ENCODE assay signal across 23 mouse cellular contexts in genomic region chr7:89728393-89728792, GRCm38 (mm10).
DNase-seq lines count a peak whose midpoint lies in the region; ATAC-seq and TF ChIP-seq lines count a peak whose summit lies in the region.
"Had no signal": no experiment of that assay in that cellular context is flagged by ENCODE, and none has a peak within 500 bp of the region (broad histone marks: within the 10 kb centered on the region; RNA-seq: fewer than 3 reads in every experiment).

No protein-coding gene starts in this region.

- ATAC-seq in forebrain, postnatal 0 days = peak; percentile 32
- ATAC-seq in stomach, postnatal 0 days (ENCODE audit: low FRiP score, low TSS enrichment) = peak; percentile 53; the same call in 1 of the 2 replicates
- ATAC-seq in inflammation-experienced regulatory T-cells, adult 6 months = no peak
- ATAC-seq: forebrain, embryonic 15.5 days had no signal

- H3K4me3 ChIP-seq in forebrain, postnatal 0 days (ENCODE audit: low read depth, low read length) = no peak overlapping the region
- H3K4me3 ChIP-seq in forebrain, embryonic 10.5 days = no peak overlapping the region
- H3K4me3 ChIP-seq in stomach, postnatal 0 days (ENCODE audit: low read depth, low read length) = no peak overlapping the region
- H3K4me3 ChIP-seq: embryonic facial prominence, embryonic 12.5 days; erythroblast, embryonic 14.5 days; forebrain, embryonic 15.5 days; heart, embryonic 12.5 days; hindbrain, embryonic 10.5 days; midbrain, embryonic 10.5 days had no signal

- no peaks in the 10 kb centered on the region for H3K36me3 ChIP-seq in forebrain, postnatal 0 days (ENCODE audit: insufficient read depth)
- H3K36me3 ChIP-seq in forebrain, embryonic 10.5 days (replicated peaks) = no peaks in the 10 kb centered on the region
- H3K36me3 ChIP-seq in stomach, postnatal 0 days (ENCODE audit: control insufficient read depth, insufficient read depth, low read length) = no peaks in the 10 kb centered on the region
- H3K36me3 ChIP-seq: embryonic facial prominence, embryonic 12.5 days; forebrain, embryonic 15.5 days; heart, embryonic 12.5 days; hindbrain, embryonic 10.5 days; midbrain, embryonic 10.5 days had no signal

- no peak overlapping the region for H3K9ac ChIP-seq in forebrain, postnatal 0 days
- no peak overlapping the region for H3K9ac ChIP-seq in stomach, postnatal 0 days (ENCODE audit: low read length)
- H3K9ac ChIP-seq: embryonic facial prominence, embryonic 12.5 days; forebrain, embryonic 15.5 days; heart, embryonic 12.5 days had no signal

- H3K27ac ChIP-seq in forebrain, postnatal 0 days (ENCODE audit: low read depth, low read length) = no peak overlapping the region
- H3K27ac ChIP-seq in forebrain, embryonic 10.5 days = no peak overlapping the region
- 0 out of 2 replicates have a peak overlapping the region, but pooled peaks have one; percentile 18 for H3K27ac ChIP-seq in stomach, postnatal 0 days (replicated peaks)
- H3K27ac ChIP-seq: embryonic facial prominence, embryonic 12.5 days; forebrain, embryonic 15.5 days; hindbrain, embryonic 10.5 days; midbrain, embryonic 10.5 days had no signal

- TF ChIP-seq EP300 in stomach, postnatal 0 days (optimal IDR thresholded peaks at IDR 0.05) = no peak

- TF ChIP-seq CTCF in forebrain, postnatal 0 days (IDR thresholded peaks at IDR 0.05; ENCODE audit: low read depth) = no peak
- TF ChIP-seq CTCF in stomach, postnatal 0 days (IDR thresholded peaks at IDR 0.05; ENCODE audit: low read depth) = no peak

- 57% methylated on average over 3 of the region's 3 CpGs for WGBS in forebrain, postnatal 0 days
- 81% methylated on average over 3 of the region's 3 CpGs for WGBS in forebrain, embryonic 10.5 days
- 54% methylated on average over 3 of the region's 3 CpGs for WGBS in stomach, postnatal 0 days

- H3K27me3 ChIP-seq in forebrain, postnatal 0 days (ENCODE audit: insufficient read depth, low read length) = no peaks in the 10 kb centered on the region
- H3K27me3 ChIP-seq in forebrain, embryonic 10.5 days (ENCODE audit: poor library complexity, severe bottlenecking) = no peaks in the 10 kb centered on the region
- H3K27me3 ChIP-seq in stomach, postnatal 0 days (ENCODE audit: control insufficient read depth, insufficient read depth, low read length) = no peaks in the 10 kb centered on the region
- H3K27me3 ChIP-seq: embryonic facial prominence, embryonic 12.5 days; forebrain, embryonic 15.5 days; heart, embryonic 12.5 days had no signal

- H3K4me1 ChIP-seq in forebrain, postnatal 0 days (ENCODE audit: insufficient read depth) = peaks cover 2% of the 10 kb centered on the region; the same call in 1 of the 2 replicates
- no peaks in the 10 kb centered on the region for H3K4me1 ChIP-seq in forebrain, embryonic 10.5 days
- no peaks in the 10 kb centered on the region; the same call in 1 of the 2 replicates for H3K4me1 ChIP-seq in stomach, postnatal 0 days (replicated peaks; ENCODE audit: control insufficient read depth, insufficient read depth)
- H3K4me1 ChIP-seq: embryonic facial prominence, embryonic 12.5 days; forebrain, embryonic 15.5 days; hindbrain, embryonic 10.5 days; midbrain, embryonic 10.5 days had no signal

- H3K4me2 ChIP-seq in forebrain, postnatal 0 days (ENCODE audit: low read depth) = no peak overlapping the region
- H3K4me2 ChIP-seq in stomach, postnatal 0 days (replicated peaks; ENCODE audit: low read depth) = no peak overlapping the region
- H3K4me2 ChIP-seq: embryonic facial prominence, embryonic 12.5 days; forebrain, embryonic 15.5 days; heart, embryonic 12.5 days had no signal

- peak; percentile 14 for DNase-seq in forebrain, postnatal 0 days
- no peak for DNase-seq in forebrain, embryonic 10.5 days (ENCODE audit: extremely low spot score, low spot score)
- DNase-seq in lung, postnatal 25 days (ENCODE audit: low spot score) = peak; percentile 27
- no peak for DNase-seq in lung, postnatal 4 days
- DNase-seq in NIH3T3 (ENCODE audit: low read depth) = peak; percentile 69
- no peak for DNase-seq in stomach, postnatal 0 days (ENCODE audit: low spot score)
- DNase-seq: adrenal gland, postnatal 14 days; cerebellum, adult 9-10 months; gastrocnemius, postnatal 10 days; heart, adult 11 months; heart, postnatal 10 days; kidney, adult 9 months; kidney, postnatal 14 days; right cerebral cortex, postnatal 14 days; spleen, adult 18-20 months; thymus, postnatal 14 days had no signal

- H3K9me3 ChIP-seq in forebrain, postnatal 0 days (ENCODE audit: low read length) = no peaks in the 10 kb centered on the region
- H3K9me3 ChIP-seq in forebrain, embryonic 10.5 days = no peaks in the 10 kb centered on the region
- H3K9me3 ChIP-seq in stomach, postnatal 0 days (ENCODE audit: control insufficient read depth, low read length) = no peaks in the 10 kb centered on the region
- H3K9me3 ChIP-seq: embryonic facial prominence, embryonic 12.5 days; forebrain, embryonic 15.5 days; heart, embryonic 12.5 days; hindbrain, embryonic 10.5 days; midbrain, embryonic 10.5 days had no signal

Comparison
In these comparisons a context has a peak if more than half of its experiments do, and no peak if none do; other contexts are left out.
1. DNase-seq: peak in forebrain, postnatal 0 days (single experiment), lung, postnatal 25 days (single experiment) and NIH3T3 (single experiment); none in forebrain, embryonic 10.5 days (single experiment), lung, postnatal 4 days (0 of 2) and stomach, postnatal 0 days (single experiment).